Mouse (Mus musculus) heart, postnatal 0 days (tissue): ENCODE data around the gene Stat5a. TPM values are rescaled to one million over a fixed set of nuclear protein-coding genes. Genes with fewer than 3 reads are reported as not detected.

Experiments
- ATAC-seq: fragments of 200-750 bp; cut with Nextera tagmentation; 2 replicates; pipeline ENCODE4 v1.8.0; 2017; ENCODE audit warnings: low read depth, moderate number of reproducible peaks, moderate library complexity; ENCODE audit not compliant: insufficient read depth
- DNase-seq: peaks from one replicate; pipeline ENCODE4 v3.0.0-alpha.2; 2016; ENCODE audit warnings: low spot score
- H3K27ac ChIP-seq: fragments of 300-500 bp; sonication (generic); 2 replicates; pipeline ENCODE4 v1.5.1; 2014; ENCODE audit warnings: low read depth, mild to moderate bottlenecking
- H3K27me3 ChIP-seq: fragments of 300-500 bp; sonication (generic); 2 replicates; pipeline ENCODE4 v1.6.1; 2014; ENCODE audit warnings: low read length, mixed read lengths; ENCODE audit not compliant: control insufficient read depth, insufficient read depth
- H3K36me3 ChIP-seq: fragments of 300-500 bp; sonication (generic); replicated peaks from 2 replicates; pipeline ENCODE4 v1.6.1; 2014; ENCODE audit warnings: low read length, mixed read lengths; ENCODE audit not compliant: control insufficient read depth, insufficient read depth
- H3K4me1 ChIP-seq: fragments of 300-500 bp; sonication (generic); 2 replicates; pipeline ENCODE4 v1.6.1; 2014; ENCODE audit warnings: antibody characterized with exemption; ENCODE audit not compliant: control insufficient read depth, insufficient read depth
- H3K4me2 ChIP-seq: fragments of 300-500 bp; sonication (generic); 2 replicates; pipeline ENCODE4 v1.6.1; 2014; ENCODE audit warnings: low read depth, mild to moderate bottlenecking, low read length, moderate library complexity
- H3K4me3 ChIP-seq: fragments of 300-500 bp; sonication (generic); 2 replicates; pipeline ENCODE4 v1.5.1; 2014; ENCODE audit warnings: low read depth, low read length
- H3K9ac ChIP-seq: fragments of 300-500 bp; sonication (generic); replicated peaks from 2 replicates; pipeline ENCODE4 v1.6.1; 2014; ENCODE audit warnings: low read depth, low read length, mixed read lengths
- H3K9me3 ChIP-seq: fragments of 300-500 bp; sonication (generic); replicated peaks from 2 replicates; pipeline ENCODE4 v1.6.1; 2016; ENCODE audit warnings: low read length; ENCODE audit not compliant: control insufficient read depth
- CTCF ChIP-seq: IDR thresholded peaks from 2 replicates; pipeline ENCODE4 v1.5.1; 2016; ENCODE audit warnings: antibody characterized with exemption, control low read depth, low read depth
- EP300 ChIP-seq: IDR thresholded peaks from 2 replicates; pipeline ENCODE4 v1.6.1; 2016; ENCODE audit warnings: antibody characterized with exemption, low read depth
- WGBS: fragments of 180-500 bp; shearing (Covaris S2); extraction: QIAGEN DNeasy Blood & Tissue Kit; methylation state at CpG from one replicate; pipeline ENCODE4 v1.1.7; 2014; 5-methylcytosine and 5-hydroxymethylcytosine counted together
- polyA plus RNA-seq: library from polyadenylated mRNA; unstranded; fragments of >200 nt; fragmentation: Nextera tagmentation; extraction: Ambion mirVana; gene quantifications from 2 replicates; pipeline ENCODE4 v1.2.1, GENCODE M21; 2015
- total RNA-seq: library from RNA; depleted of rRNA; stranded (reverse); fragments of >200 nt; gene quantifications from 2 replicates; pipeline ENCODE4 v1.2.3, GENCODE M21; 2014; ENCODE audit warnings: low replicate concordance

Stat5a gene
- total and polyA plus RNA-seq, 2 experiments from 2014 or later: 11.7 to 12.6 TPM

- Histone ChIP-seq H3K4me3 (no peak overlapping the region), H3K27ac (no peak overlapping the region), H3K9ac (no peak overlapping the region; the same call in 1 of the 2 replicates), H3K9me3 (no peaks in the 10 kb centered on the region), H3K27me3 (no peaks in the 10 kb centered on the region), H3K36me3 (no peaks in the 10 kb centered on the region), H3K4me2 (peak overlapping the region; percentile 45; the same call in 1 of the 2 replicates), H3K4me1 (peaks cover 26% of the 10 kb centered on the region)
- DNase-seq (no peak), ATAC-seq (no peak)
- WGBS: 84% methylated on average over 13 of the region's 13 CpGs
- TF ChIP-seq CTCF (no peak), EP300 (no peak)
Measured at GRCm38 (mm10) chr11:100821605-100822220, 37.4 kb upstream of the Stat5a start.

DNA sequence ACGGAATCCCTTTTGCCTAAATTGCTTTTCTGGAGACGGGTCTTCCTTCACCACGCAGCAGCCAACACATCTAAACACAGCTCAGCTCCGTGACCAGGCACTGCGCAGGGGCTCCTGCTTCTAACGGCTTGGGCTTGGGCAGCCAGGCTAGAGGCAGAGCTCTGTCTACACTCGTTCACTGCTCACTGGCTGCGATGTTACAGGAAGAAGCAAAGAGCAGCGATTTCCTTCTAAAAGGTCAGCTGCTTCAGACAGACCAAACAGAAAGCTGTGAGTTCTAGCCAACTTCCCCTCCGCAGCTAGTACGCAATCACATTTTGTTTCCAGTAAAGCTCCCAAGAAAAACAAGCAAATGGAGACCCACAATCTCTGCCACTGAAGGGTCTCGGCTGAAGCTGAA is 36.8 kb upstream of the Stat5a start:
- H3K4me1 ChIP-seq: peaks cover 21% of the 10 kb centered on the region
- peak overlapping the region; percentile 45 for H3K4me2 ChIP-seq
- peak; percentile 67; the same call in 1 of the 2 replicates for ATAC-seq
- 44% methylated on average over 12 of the region's 12 CpGs for WGBS
- no peak overlapping the region; the same call in 1 of the 2 replicates for H3K9ac ChIP-seq
- H3K4me3 ChIP-seq: no peak overlapping the region; the same call in 1 of the 2 replicates
- no peaks in the 10 kb centered on the region for H3K27me3 ChIP-seq
- TF ChIP-seq EP300: no peak
- TF ChIP-seq CTCF: no peak
- H3K27ac ChIP-seq: peak overlapping the region; percentile 62
- DNase-seq: peak; percentile 65
- H3K9me3 ChIP-seq: no peaks in the 10 kb centered on the region
- H3K36me3 ChIP-seq: no peaks in the 10 kb centered on the region

- ATAC-seq (no peak), DNase-seq (no peak)
- Histone ChIP-seq H3K36me3 (no peaks in the 10 kb centered on the region), H3K4me2 (no peak overlapping the region), H3K4me3 (no peak overlapping the region), H3K9me3 (no peaks in the 10 kb centered on the region), H3K27me3 (no peaks in the 10 kb centered on the region), H3K9ac (no peak overlapping the region), H3K27ac (no peak overlapping the region; the same call in 1 of the 2 replicates), H3K4me1 (peaks cover 30% of the 10 kb centered on the region)
- TF ChIP-seq CTCF: no peak
- TF ChIP-seq EP300: no peak
- 46% methylated on average over 8 of the region's 8 CpGs for WGBS
Measured at GRCm38 (mm10) chr11:100823543-100824313, 35.4 kb upstream of the Stat5a start.

DNA sequence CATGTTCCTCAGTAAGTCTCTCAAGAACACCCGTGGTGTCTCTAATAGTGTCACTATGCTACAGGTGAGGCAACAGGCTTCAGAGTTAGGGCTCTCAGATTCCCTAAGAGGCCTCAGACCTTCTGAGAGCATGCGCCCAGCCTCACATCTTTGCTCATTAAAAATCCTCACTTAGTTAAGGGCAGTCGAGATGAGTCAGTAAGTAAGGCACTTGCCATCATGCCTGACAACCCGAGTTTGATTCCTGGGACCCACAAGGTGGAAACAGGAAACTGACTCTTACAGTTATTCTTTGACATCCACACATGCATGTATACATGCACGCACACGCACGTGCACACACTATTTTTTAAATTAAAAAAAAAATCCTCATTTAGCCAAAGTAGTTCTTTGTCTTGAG is 34.7 kb upstream of the Stat5a start:
- WGBS: 66% methylated on average over 7 of the region's 7 CpGs
- H3K4me3 ChIP-seq: no peak overlapping the region
- H3K27me3 ChIP-seq: no peaks in the 10 kb centered on the region
- no peak overlapping the region for H3K4me2 ChIP-seq
- no peaks in the 10 kb centered on the region for H3K9me3 ChIP-seq
- DNase-seq (no peak), ATAC-seq (no peak)
- H3K9ac ChIP-seq: no peak overlapping the region
- no peak for TF ChIP-seq EP300
- TF ChIP-seq CTCF: no peak
- H3K4me1 ChIP-seq: peaks cover 35% of the 10 kb centered on the region
- H3K36me3 ChIP-seq: no peaks in the 10 kb centered on the region
- no peak overlapping the region; the same call in 1 of the 2 replicates for H3K27ac ChIP-seq

DNA sequence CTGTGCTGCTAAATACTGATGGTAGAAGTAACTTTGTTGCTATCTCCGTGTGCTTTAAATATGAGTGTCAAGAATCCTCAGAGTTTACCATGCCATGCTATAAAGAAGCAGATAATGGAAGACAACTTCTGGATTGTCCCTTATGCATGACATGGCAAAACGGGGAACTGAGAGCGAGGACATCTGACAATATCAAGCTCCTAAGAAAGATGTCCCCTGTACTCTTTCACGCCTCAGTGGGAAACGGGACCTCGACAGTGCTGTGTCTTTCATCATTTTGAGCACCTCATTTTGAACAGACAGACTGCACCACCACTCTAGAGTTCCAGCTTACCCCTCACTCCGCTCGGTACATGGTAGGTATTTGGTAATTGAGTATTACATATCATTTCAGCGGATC is 33.7 kb upstream of the Stat5a start:
- peaks cover 39% of the 10 kb centered on the region for H3K4me1 ChIP-seq
- 69% methylated on average over 9 of the region's 9 CpGs for WGBS
- no peak for ATAC-seq

More for the DNA sequence above, 33.7 kb upstream of the Stat5a start:
- Histone ChIP-seq H3K27me3 (no peaks in the 10 kb centered on the region), H3K4me2 (no peak overlapping the region), H3K9me3 (no peaks in the 10 kb centered on the region), H3K4me3 (no peak overlapping the region), H3K36me3 (no peaks in the 10 kb centered on the region), H3K27ac (no peak overlapping the region), H3K9ac (no peak overlapping the region)
- TF ChIP-seq CTCF (no peak), EP300 (no peak)
- no peak for DNase-seq
